In genomic region chr3:104791671-104792070, GRCm38 (mm10) we compare ENCODE assay signal across 13 mouse cellular contexts. TPM values are rescaled to one million over a fixed set of nuclear protein-coding genes. Genes with fewer than 3 reads are reported as not detected.
A peak's percentile ranks its signal among the peaks of the same experiment; 100 is the strongest.
DNase-seq lines count a peak whose midpoint lies in the region; ATAC-seq and TF ChIP-seq lines count a peak whose summit lies in the region.
"Had no signal": no experiment of that assay in that cellular context is flagged by ENCODE, and none has a peak within 500 bp of the region (broad histone marks: within the 10 kb centered on the region; RNA-seq: fewer than 3 reads in every experiment).

No protein-coding gene starts in this region.

- peaks cover 28% of the 10 kb centered on the region for H3K27me3 ChIP-seq in forebrain, embryonic 10.5 days (ENCODE audit: poor library complexity, severe bottlenecking)
- no peaks in the 10 kb centered on the region for H3K27me3 ChIP-seq in forebrain, embryonic 11.5 days (ENCODE audit: control insufficient read depth, insufficient read depth, low read length)
- H3K27me3 ChIP-seq in kidney, postnatal 0 days (ENCODE audit: insufficient read depth, low read length), result no peaks in the 10 kb centered on the region
- no peaks in the 10 kb centered on the region for H3K27me3 ChIP-seq in embryonic facial prominence, embryonic 13.5 days
- no peaks in the 10 kb centered on the region for H3K27me3 ChIP-seq in limb, embryonic 14.5 days (ENCODE audit: control insufficient read depth, insufficient read depth, low read length)
- peaks cover 7% of the 10 kb centered on the region; the same call in 1 of the 2 replicates for H3K27me3 ChIP-seq in liver, postnatal 0 days (ENCODE audit: insufficient read depth, low read length)

- no peak for TF ChIP-seq EP300 in liver, postnatal 0 days (IDR thresholded peaks at IDR 0.05; ENCODE audit: low read depth)

- no peak overlapping the region for H3K4me3 ChIP-seq in forebrain, embryonic 10.5 days
- no peak overlapping the region for H3K4me3 ChIP-seq in forebrain, embryonic 11.5 days (ENCODE audit: low read depth, low read length)
- H3K4me3 ChIP-seq in kidney, postnatal 0 days (replicated peaks; ENCODE audit: low read depth, low read length), result no peak overlapping the region
- H3K4me3 ChIP-seq in embryonic facial prominence, embryonic 13.5 days, result peak overlapping the region; percentile 79
- H3K4me3 ChIP-seq in limb, embryonic 14.5 days (replicated peaks; ENCODE audit: low read length), result peak overlapping the region; percentile 74; the same call in 1 of the 2 replicates
- no peak overlapping the region for H3K4me3 ChIP-seq in liver, postnatal 0 days (ENCODE audit: low read depth, low read length)
- H3K4me3 ChIP-seq: liver, embryonic 13.5 days had no signal

- no peak for DNase-seq in forebrain, embryonic 10.5 days (ENCODE audit: extremely low spot score, low spot score)
- no peak for DNase-seq in forebrain, embryonic 11.5 days (ENCODE audit: low spot score)
- DNase-seq in kidney, postnatal 0 days (ENCODE audit: low spot score), result no peak
- no peak for DNase-seq in kidney, postnatal 10 days
- DNase-seq in limb, embryonic 14.5 days (ENCODE audit: low spot score), result no peak
- DNase-seq in urinary bladder, postnatal 14 days (ENCODE audit: low spot score), result no peak
- DNase-seq in liver, postnatal 0 days, result no peak
- DNase-seq: embryo, embryonic 11 days; liver, embryonic 13.5 days; thymus, adult 18-20 months had no signal

- TF ChIP-seq CTCF in kidney, postnatal 0 days (IDR thresholded peaks at IDR 0.05; ENCODE audit: low read depth), result no peak
- TF ChIP-seq CTCF in liver, postnatal 0 days (IDR thresholded peaks at IDR 0.05; ENCODE audit: low read depth), result no peak

- no peak for TF ChIP-seq POLR2A in limb, embryonic 14.5 days (IDR thresholded peaks at IDR 0.05; ENCODE audit: borderline replicate concordance, extremely low read depth, insufficient read depth, insufficient read length)

- no peak overlapping the region for H3K9ac ChIP-seq in forebrain, embryonic 11.5 days (ENCODE audit: low read length)
- H3K9ac ChIP-seq in kidney, postnatal 0 days (ENCODE audit: low read depth, low read length), result 0 out of 2 replicates have a peak overlapping the region, but pooled peaks have one; percentile 19
- H3K9ac ChIP-seq in embryonic facial prominence, embryonic 13.5 days, result peak overlapping the region; percentile 27; the same call in 1 of the 2 replicates
- no peak overlapping the region for H3K9ac ChIP-seq in limb, embryonic 14.5 days (ENCODE audit: low read depth, low read length, severe bottlenecking)
- H3K9ac ChIP-seq in liver, postnatal 0 days (replicated peaks), result no peak overlapping the region
- H3K9ac ChIP-seq: liver, embryonic 13.5 days had no signal

- 96% methylated on average over 8 of the region's 8 CpGs for WGBS in forebrain, embryonic 10.5 days
- WGBS in forebrain, embryonic 11.5 days, result 93% methylated on average over 8 of the region's 8 CpGs
- 93% methylated on average over 8 of the region's 8 CpGs for WGBS in kidney, postnatal 0 days
- WGBS in embryonic facial prominence, embryonic 13.5 days, result 86% methylated on average over 8 of the region's 8 CpGs
- WGBS in limb, embryonic 14.5 days, result 85% methylated on average over 8 of the region's 8 CpGs
- WGBS in liver, postnatal 0 days (ENCODE audit: insufficient replicate concordance), result 86% methylated on average over 8 of the region's 8 CpGs

- no peak for ATAC-seq in forebrain, embryonic 11.5 days (replicated peaks; ENCODE audit: low FRiP score)
- no peak for ATAC-seq in kidney, postnatal 0 days (replicated peaks; ENCODE audit: low FRiP score, low read depth)
- ATAC-seq in embryonic facial prominence, embryonic 13.5 days (ENCODE audit: insufficient number of reproducible peaks, insufficient read depth, low FRiP score, low TSS enrichment, low read depth), result no peak
- no peak for ATAC-seq in limb, embryonic 14.5 days (ENCODE audit: low FRiP score, low read depth)
- ATAC-seq in liver, postnatal 0 days, result no peak

- H3K4me2 ChIP-seq in forebrain, embryonic 11.5 days (ENCODE audit: low read depth, low read length, severe bottlenecking), result no peak overlapping the region
- H3K4me2 ChIP-seq in kidney, postnatal 0 days (ENCODE audit: low read length), result peak overlapping the region; percentile 71; the same call in 1 of the 2 replicates
- H3K4me2 ChIP-seq in embryonic facial prominence, embryonic 13.5 days, result peak overlapping the region; percentile 91
- H3K4me2 ChIP-seq in limb, embryonic 14.5 days (replicated peaks; ENCODE audit: low read depth, low read length, severe bottlenecking), result peak overlapping the region; percentile 81
- no peak overlapping the region for H3K4me2 ChIP-seq in liver, postnatal 0 days (ENCODE audit: low read depth, low read length)

- H3K9me3 ChIP-seq in forebrain, embryonic 10.5 days, result no peaks in the 10 kb centered on the region
- no peaks in the 10 kb centered on the region for H3K9me3 ChIP-seq in forebrain, embryonic 11.5 days (ENCODE audit: control insufficient read depth, low read length)
- no peaks in the 10 kb centered on the region for H3K9me3 ChIP-seq in kidney, postnatal 0 days (replicated peaks; ENCODE audit: low read length)
- no peaks in the 10 kb centered on the region for H3K9me3 ChIP-seq in embryonic facial prominence, embryonic 13.5 days
- H3K9me3 ChIP-seq in limb, embryonic 14.5 days (ENCODE audit: control insufficient read depth, low read length), result no peaks in the 10 kb centered on the region
- H3K9me3 ChIP-seq in liver, postnatal 0 days (ENCODE audit: low read length), result no peaks in the 10 kb centered on the region
- H3K9me3 ChIP-seq: liver, embryonic 13.5 days; megakaryocyte, embryonic 14.5 days had no signal

- H3K27ac ChIP-seq in forebrain, embryonic 10.5 days, result peak overlapping the region; percentile 89; the same call in 1 of the 2 replicates
- no peak overlapping the region for H3K27ac ChIP-seq in forebrain, embryonic 11.5 days (ENCODE audit: low read depth, low read length)
- no peak overlapping the region for H3K27ac ChIP-seq in kidney, postnatal 0 days
- H3K27ac ChIP-seq in embryonic facial prominence, embryonic 13.5 days, result peak overlapping the region; percentile 70; the same call in 1 of the 2 replicates
- H3K27ac ChIP-seq in limb, embryonic 14.5 days (replicated peaks; ENCODE audit: low read depth, low read length), result peak overlapping the region; percentile 83; the same call in 1 of the 2 replicates
- H3K27ac ChIP-seq in liver, postnatal 0 days (ENCODE audit: low read depth), result no peak overlapping the region
- H3K27ac ChIP-seq: liver, embryonic 13.5 days had no signal

- H3K4me1 ChIP-seq in forebrain, embryonic 10.5 days, result peaks cover 82% of the 10 kb centered on the region
- peaks cover 24% of the 10 kb centered on the region for H3K4me1 ChIP-seq in forebrain, embryonic 11.5 days (replicated peaks; ENCODE audit: control insufficient read depth, insufficient read depth, low read length)
- peaks cover 49% of the 10 kb centered on the region for H3K4me1 ChIP-seq in kidney, postnatal 0 days (replicated peaks; ENCODE audit: insufficient read depth, low read length)
- peaks cover 73% of the 10 kb centered on the region for H3K4me1 ChIP-seq in embryonic facial prominence, embryonic 13.5 days
- H3K4me1 ChIP-seq in limb, embryonic 14.5 days (ENCODE audit: control insufficient read depth, insufficient read depth, low read length), result peaks cover 57% of the 10 kb centered on the region
- peaks cover 39% of the 10 kb centered on the region for H3K4me1 ChIP-seq in liver, postnatal 0 days (ENCODE audit: insufficient read depth)

- peaks cover 48% of the 10 kb centered on the region for H3K36me3 ChIP-seq in forebrain, embryonic 10.5 days (replicated peaks)
- no peaks in the 10 kb centered on the region; the same call in 1 of the 2 replicates for H3K36me3 ChIP-seq in forebrain, embryonic 11.5 days (ENCODE audit: control insufficient read depth, insufficient read depth, low read length)
- peaks cover 12% of the 10 kb centered on the region; the same call in 1 of the 2 replicates for H3K36me3 ChIP-seq in kidney, postnatal 0 days (ENCODE audit: insufficient read depth, low read length)
- peaks cover 52% of the 10 kb centered on the region for H3K36me3 ChIP-seq in embryonic facial prominence, embryonic 13.5 days
- H3K36me3 ChIP-seq in limb, embryonic 14.5 days (ENCODE audit: control insufficient read depth, insufficient read depth, low read length), result peaks cover 49% of the 10 kb centered on the region
- H3K36me3 ChIP-seq in liver, postnatal 0 days (replicated peaks; ENCODE audit: insufficient read depth, low read length), result peaks cover 24% of the 10 kb centered on the region

RNA-seq across cellular contexts. Expression of gene Rhoc, which starts 3.5 kb away (rescaled TPM):
- polyA plus RNA-seq in forebrain, embryonic 10.5 days (2016; fragmentation: Nextera tagmentation; extraction: Ambion mirVana), result 84.9 and 90.1 TPM in 2 replicates
- 80.5 and 98.0 TPM in 2 replicates for polyA plus RNA-seq in forebrain, embryonic 11.5 days (2014; fragmentation: Nextera tagmentation; extraction: Ambion mirVana)
- polyA plus RNA-seq in kidney, postnatal 0 days (2015; fragmentation: Nextera tagmentation; extraction: Ambion mirVana), result 119 and 128 TPM in 2 replicates
- 145 and 158 TPM in 2 replicates for polyA plus RNA-seq in embryonic facial prominence, embryonic 13.5 days (2015; fragmentation: Nextera tagmentation; extraction: Ambion mirVana)
- 158 and 161 TPM in 2 replicates for polyA plus RNA-seq in limb, embryonic 14.5 days (2012; rRNA removed)
- 192 and 199 TPM in 2 replicates for polyA plus RNA-seq in limb, embryonic 14.5 days (2014; fragmentation: Nextera tagmentation; extraction: Ambion mirVana)
- 37.0 and 38.1 TPM in 2 replicates for polyA plus RNA-seq in liver, postnatal 0 days (2015; fragmentation: Nextera tagmentation; extraction: Ambion mirVana)

RNA-seq across cellular contexts. Expression of gene Fam19a3, which starts 10.0 kb away (rescaled TPM):
- polyA plus RNA-seq in forebrain, embryonic 10.5 days (2016; fragmentation: Nextera tagmentation; extraction: Ambion mirVana), result not detected in 2 replicates
- 0.24 TPM in 1 of 2 replicates, not detected in the other for polyA plus RNA-seq in forebrain, embryonic 11.5 days (2014; fragmentation: Nextera tagmentation; extraction: Ambion mirVana)
- polyA plus RNA-seq in kidney, postnatal 0 days (2015; fragmentation: Nextera tagmentation; extraction: Ambion mirVana), result 0.07 and 0.10 TPM in 2 replicates
- 0.15 and 0.25 TPM in 2 replicates for polyA plus RNA-seq in embryonic facial prominence, embryonic 13.5 days (2015; fragmentation: Nextera tagmentation; extraction: Ambion mirVana)
- 0.92 and 0.93 TPM in 2 replicates for polyA plus RNA-seq in limb, embryonic 14.5 days (2012; rRNA removed)
- polyA plus RNA-seq in limb, embryonic 14.5 days (2014; fragmentation: Nextera tagmentation; extraction: Ambion mirVana), result 0.26 and 0.36 TPM in 2 replicates
- polyA plus RNA-seq in liver, postnatal 0 days (2015; fragmentation: Nextera tagmentation; extraction: Ambion mirVana), result 0.02 TPM in 1 of 2 replicates, not detected in the other
- polyA plus RNA-seq: hindbrain, postnatal 0 days; liver, embryonic 13.5 days had no signal

RNA-seq across cellular contexts. Expression of gene Ppm1j, which starts 10.8 kb away (rescaled TPM):
- 1.4 and 1.6 TPM in 2 replicates for polyA plus RNA-seq in forebrain, embryonic 10.5 days (2016; fragmentation: Nextera tagmentation; extraction: Ambion mirVana)
- polyA plus RNA-seq in forebrain, embryonic 11.5 days (2014; fragmentation: Nextera tagmentation; extraction: Ambion mirVana), result 1.1 and 1.2 TPM in 2 replicates
- polyA plus RNA-seq in kidney, postnatal 0 days (2015; fragmentation: Nextera tagmentation; extraction: Ambion mirVana), result 4.8 and 7.7 TPM in 2 replicates
- 3.4 and 3.5 TPM in 2 replicates for polyA plus RNA-seq in embryonic facial prominence, embryonic 13.5 days (2015; fragmentation: Nextera tagmentation; extraction: Ambion mirVana)
- 6.5 and 6.6 TPM in 2 replicates for polyA plus RNA-seq in limb, embryonic 14.5 days (2012; rRNA removed)
- polyA plus RNA-seq in limb, embryonic 14.5 days (2014; fragmentation: Nextera tagmentation; extraction: Ambion mirVana), result 4.1 and 4.4 TPM in 2 replicates
- 0.30 and 0.31 TPM in 2 replicates for polyA plus RNA-seq in liver, postnatal 0 days (2015; fragmentation: Nextera tagmentation; extraction: Ambion mirVana)

RNA-seq across cellular contexts. Expression of gene Mov10, which starts 26.7 kb away (rescaled TPM):
- 16.8 and 19.5 TPM in 2 replicates for polyA plus RNA-seq in forebrain, embryonic 10.5 days (2016; fragmentation: Nextera tagmentation; extraction: Ambion mirVana)
- polyA plus RNA-seq in forebrain, embryonic 11.5 days (2014; fragmentation: Nextera tagmentation; extraction: Ambion mirVana), result 13.8 and 15.3 TPM in 2 replicates
- 38.4 and 42.6 TPM in 2 replicates for polyA plus RNA-seq in kidney, postnatal 0 days (2015; fragmentation: Nextera tagmentation; extraction: Ambion mirVana)
- 56.3 and 59.7 TPM in 2 replicates for polyA plus RNA-seq in embryonic facial prominence, embryonic 13.5 days (2015; fragmentation: Nextera tagmentation; extraction: Ambion mirVana)
- polyA plus RNA-seq in limb, embryonic 14.5 days (2012; rRNA removed), result 32.7 and 41.4 TPM in 2 replicates
- 41.6 and 43.4 TPM in 2 replicates for polyA plus RNA-seq in limb, embryonic 14.5 days (2014; fragmentation: Nextera tagmentation; extraction: Ambion mirVana)
- 36.1 and 37.3 TPM in 2 replicates for polyA plus RNA-seq in liver, postnatal 0 days (2015; fragmentation: Nextera tagmentation; extraction: Ambion mirVana)

Comparison
In these comparisons a context has a peak if more than half of its experiments do, and no peak if none do; other contexts are left out.
1. H3K27ac ChIP-seq: peak in forebrain, embryonic 10.5 days (single experiment), embryonic facial prominence, embryonic 13.5 days (single experiment) and limb, embryonic 14.5 days (single experiment); none in forebrain, embryonic 11.5 days (single experiment), kidney, postnatal 0 days (single experiment) and liver, postnatal 0 days (single experiment).
2. H3K4me3 ChIP-seq: peak in embryonic facial prominence, embryonic 13.5 days (single experiment) and limb, embryonic 14.5 days (single experiment); none in forebrain, embryonic 10.5 days (single experiment), forebrain, embryonic 11.5 days (single experiment), kidney, postnatal 0 days (single experiment) and liver, postnatal 0 days (single experiment).
3. H3K4me2 ChIP-seq: peak in kidney, postnatal 0 days (single experiment), embryonic facial prominence, embryonic 13.5 days (single experiment) and limb, embryonic 14.5 days (single experiment); none in forebrain, embryonic 11.5 days (single experiment) and liver, postnatal 0 days (single experiment).
4. H3K9ac ChIP-seq: peak in kidney, postnatal 0 days (single experiment) and embryonic facial prominence, embryonic 13.5 days (single experiment); none in forebrain, embryonic 11.5 days (single experiment), limb, embryonic 14.5 days (single experiment) and liver, postnatal 0 days (single experiment).